Mouse (Mus musculus) kidney, adult 2 months (tissue): ENCODE measurements at regions not wholly inside any gene's neighbourhood (a gene's known extent, or its start where the extent isn't known, plus 50 kb on each side); places are given as distances from the start of the nearest gene placed in this dataset.

Experiments
- CTCF ChIP-seq: fragments of 200-500 bp; conservative IDR thresholded peaks from 2 replicates; pipeline ENCODE4 v1.5.1; 2011; ENCODE audit warnings: low read depth, mild to moderate bottlenecking, control low read depth, low read length, moderate library complexity, mixed read lengths; ENCODE audit not compliant: insufficient read depth, insufficient read length
- POLR2A ChIP-seq: fragments of 200-500 bp; IDR thresholded peaks from one replicate; pipeline ENCODE4 v1.6.1; 2011; ENCODE audit warnings: low read depth, low read length, control low read depth

DNA sequence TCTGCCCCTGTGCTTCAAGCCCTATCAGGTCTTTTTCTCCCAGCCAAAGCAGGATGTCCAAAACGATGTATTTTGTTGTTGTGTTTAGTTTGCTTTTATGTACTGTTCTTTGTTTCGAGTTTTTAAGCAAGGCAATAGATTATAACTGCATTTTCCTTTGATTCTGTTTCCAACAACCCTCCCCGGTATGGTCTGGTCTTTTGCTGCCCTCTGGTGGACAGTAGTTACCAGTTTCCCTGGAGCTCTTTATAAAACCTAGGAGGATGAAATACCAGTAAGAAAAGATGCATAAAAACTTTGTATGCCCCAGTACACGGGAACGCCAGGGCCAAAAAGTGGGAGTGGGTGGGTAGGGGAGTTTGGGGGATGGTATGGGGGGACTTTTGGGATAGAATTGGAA lies 73.9 kb upstream of the Itm2a start:
- TF ChIP-seq CTCF (peak; percentile 42), POLR2A (no peak)
